Mouse (Mus musculus): ENCODE data around the gene Fbll1.

GRCm38 (mm10) chr11:35766845-35767244 is 31.8 kb downstream of the Fbll1 start:
- TF ChIP-seq POLR2A (IDR thresholded peaks at IDR 0.05; ENCODE audit: borderline replicate concordance, extremely low read depth, insufficient read depth, insufficient read length, poor library complexity, severe bottlenecking) (no peak), CTCF (IDR thresholded peaks at IDR 0.05; ENCODE audit: borderline replicate concordance, extremely low read depth, insufficient read depth, insufficient read length) (no peak)
